Mouse (Mus musculus): ENCODE data around the gene Gnb1l. TPM values are rescaled to one million over a fixed set of nuclear protein-coding genes. Genes with fewer than 3 reads are reported as not detected.

Gene Gnb1l
- polyA plus RNA-seq (2012; rRNA removed) = 5.7 and 6.0 TPM in 2 replicates
- 7.7 and 9.0 TPM in 2 replicates for polyA plus RNA-seq (2014; fragmentation: Nextera tagmentation; extraction: Ambion mirVana)

- H3K27me3 ChIP-seq (ENCODE audit: control insufficient read depth, insufficient read depth, low read length) = no peaks in the 10 kb centered on the region
- peak within 1 kb of the TSS; percentile 68 to 78 for H3K4me3 ChIP-seq (ENCODE audit: insufficient read depth in 1 of 2, low read depth in 2 of 2, low read length in 2 of 2)
- no peak for TF ChIP-seq EP300 (IDR thresholded peaks at IDR 0.05; ENCODE audit: low read depth)
- no peak for TF ChIP-seq CTCF (IDR thresholded peaks at IDR 0.05; ENCODE audit: low read depth)
- peak; percentile 85 to 88 (median 86) for DNase-seq (ENCODE audit: low read depth in 3 of 3, low spot score in 3 of 3)
- H3K4me1 ChIP-seq (replicated peaks; ENCODE audit: control insufficient read depth in 2 of 2, insufficient read depth in 2 of 2, low read length in 1 of 2) = peaks cover 9 to 14% of the 10 kb centered on the region in 2 experiments
- peak within 1 kb of the TSS; percentile 86 for H3K9ac ChIP-seq (replicated peaks)
- H3K36me3 ChIP-seq (replicated peaks; ENCODE audit: control insufficient read depth, insufficient read depth, low read depth) = peaks cover 4% of the 10 kb centered on the region
- H3K9me3 ChIP-seq (ENCODE audit: control insufficient read depth, low read length) = no peaks in the 10 kb centered on the region
- WGBS (ENCODE audit: insufficient replicate concordance) = under 1% methylated on average over 43 of the region's 51 CpGs
- peak within 1 kb of the TSS; percentile 75 for H3K27ac ChIP-seq
- H3K4me2 ChIP-seq (ENCODE audit: low read depth) = peak within 1 kb of the TSS; percentile 93
- peak; percentile 98 for ATAC-seq (ENCODE audit: insufficient read depth)
Observed at GRCm38 (mm10) chr16:18498558-18498990, at the start of gene Gnb1l, which contains the start of gene Rtl10. Gene Gnb1l, plus strand, starts transcription at chr16:18498713. Gene Rtl10, plus strand, starts transcription at chr16:18498901.

GRCm38 (mm10) chr16:18449005-18449404 is 49.5 kb upstream of the Gnb1l start:
- H3K9ac ChIP-seq (replicated peaks) = no peak overlapping the region
- H3K9me3 ChIP-seq (ENCODE audit: control insufficient read depth, low read length) = no peaks in the 10 kb centered on the region
- H3K27ac ChIP-seq = no peak overlapping the region
- H3K27me3 ChIP-seq (ENCODE audit: control insufficient read depth, insufficient read depth, low read length) = no peaks in the 10 kb centered on the region
- 83% methylated on average over 4 of the region's 4 CpGs for WGBS (ENCODE audit: insufficient replicate concordance)
- peaks cover 79% of the 10 kb centered on the region for H3K36me3 ChIP-seq (replicated peaks; ENCODE audit: control insufficient read depth, insufficient read depth, low read depth)
- H3K4me1 ChIP-seq (replicated peaks; ENCODE audit: control insufficient read depth in 2 of 2, insufficient read depth in 2 of 2, low read length in 1 of 2) = no peaks in the 10 kb centered on the region
- no peak overlapping the region for H3K4me2 ChIP-seq (ENCODE audit: low read depth)
- TF ChIP-seq EP300 (IDR thresholded peaks at IDR 0.05; ENCODE audit: low read depth) (no peak), CTCF (IDR thresholded peaks at IDR 0.05; ENCODE audit: low read depth) (no peak)
- H3K4me3 ChIP-seq (ENCODE audit: insufficient read depth in 1 of 2, low read depth in 2 of 2, low read length in 2 of 2) = no peak overlapping the region
- DNase-seq (ENCODE audit: low read depth in 3 of 3, low spot score in 3 of 3) (no peak), ATAC-seq (ENCODE audit: insufficient read depth) (no peak)

- H3K36me3 ChIP-seq (replicated peaks; ENCODE audit: control insufficient read depth, insufficient read depth, low read depth) = peaks cover 80% of the 10 kb centered on the region
- no peaks in the 10 kb centered on the region for H3K9me3 ChIP-seq (ENCODE audit: control insufficient read depth, low read length)
- TF ChIP-seq EP300 (IDR thresholded peaks at IDR 0.05; ENCODE audit: low read depth) (no peak), CTCF (IDR thresholded peaks at IDR 0.05; ENCODE audit: low read depth) (no peak)
- H3K27ac ChIP-seq = no peak overlapping the region
- no peak overlapping the region for H3K4me3 ChIP-seq (ENCODE audit: insufficient read depth in 1 of 2, low read depth in 2 of 2, low read length in 2 of 2)
- DNase-seq (ENCODE audit: low read depth in 3 of 3, low spot score in 3 of 3) = no peak
- no peak for ATAC-seq (ENCODE audit: insufficient read depth)
- no peaks in the 10 kb centered on the region for H3K27me3 ChIP-seq (ENCODE audit: control insufficient read depth, insufficient read depth, low read length)
- no peaks in the 10 kb centered on the region for H3K4me1 ChIP-seq (replicated peaks; ENCODE audit: control insufficient read depth in 2 of 2, insufficient read depth in 2 of 2, low read length in 1 of 2)
- no peak overlapping the region for H3K4me2 ChIP-seq (ENCODE audit: low read depth)
- WGBS (ENCODE audit: insufficient replicate concordance) = 90% methylated on average over 9 of the region's 9 CpGs
- H3K9ac ChIP-seq (replicated peaks) = no peak overlapping the region
Observed at GRCm38 (mm10) chr16:18451486-18452181, 46.9 kb upstream of the Gnb1l start.

GRCm38 (mm10) chr16:18452361-18452862 is 46.1 kb upstream of the Gnb1l start:
- no peaks in the 10 kb centered on the region for H3K4me1 ChIP-seq (replicated peaks; ENCODE audit: control insufficient read depth in 2 of 2, insufficient read depth in 2 of 2, low read length in 1 of 2)
- H3K4me3 ChIP-seq (ENCODE audit: insufficient read depth in 1 of 2, low read depth in 2 of 2, low read length in 2 of 2) = no peak overlapping the region
- no peaks in the 10 kb centered on the region for H3K9me3 ChIP-seq (ENCODE audit: control insufficient read depth, low read length)
- no peak overlapping the region for H3K4me2 ChIP-seq (ENCODE audit: low read depth)
- H3K9ac ChIP-seq (replicated peaks) = no peak overlapping the region
- peaks cover 80% of the 10 kb centered on the region for H3K36me3 ChIP-seq (replicated peaks; ENCODE audit: control insufficient read depth, insufficient read depth, low read depth)
- TF ChIP-seq EP300 (IDR thresholded peaks at IDR 0.05; ENCODE audit: low read depth) (no peak), CTCF (IDR thresholded peaks at IDR 0.05; ENCODE audit: low read depth) (no peak)
- 85% methylated on average over 8 of the region's 8 CpGs for WGBS (ENCODE audit: insufficient replicate concordance)
- no peak overlapping the region for H3K27ac ChIP-seq
- H3K27me3 ChIP-seq (ENCODE audit: control insufficient read depth, insufficient read depth, low read length) = no peaks in the 10 kb centered on the region
- no peak for DNase-seq (ENCODE audit: low read depth in 3 of 3, low spot score in 3 of 3)
- no peak for ATAC-seq (ENCODE audit: insufficient read depth)

GRCm38 (mm10) chr16:18453846-18454245 is 44.7 kb upstream of the Gnb1l start:
- peaks cover 80% of the 10 kb centered on the region for H3K36me3 ChIP-seq (replicated peaks; ENCODE audit: control insufficient read depth, insufficient read depth, low read depth)
- TF ChIP-seq EP300 (IDR thresholded peaks at IDR 0.05; ENCODE audit: low read depth) = no peak
- no peak for TF ChIP-seq CTCF (IDR thresholded peaks at IDR 0.05; ENCODE audit: low read depth)
- H3K4me3 ChIP-seq (ENCODE audit: insufficient read depth in 1 of 2, low read depth in 2 of 2, low read length in 2 of 2) = no peak overlapping the region
- DNase-seq (ENCODE audit: low read depth in 3 of 3, low spot score in 3 of 3) = no peak
- H3K27me3 ChIP-seq (ENCODE audit: control insufficient read depth, insufficient read depth, low read length) = no peaks in the 10 kb centered on the region
- no peak overlapping the region for H3K27ac ChIP-seq
- ATAC-seq (ENCODE audit: insufficient read depth) = no peak
- no peak overlapping the region for H3K9ac ChIP-seq (replicated peaks)
- H3K9me3 ChIP-seq (ENCODE audit: control insufficient read depth, low read length) = no peaks in the 10 kb centered on the region
- no peak overlapping the region for H3K4me2 ChIP-seq (ENCODE audit: low read depth)
- WGBS (ENCODE audit: insufficient replicate concordance) = 77% methylated on average over 5 of the region's 5 CpGs
- H3K4me1 ChIP-seq (replicated peaks; ENCODE audit: control insufficient read depth in 2 of 2, insufficient read depth in 2 of 2, low read length in 1 of 2) = peaks cover 0 to 4% of the 10 kb centered on the region in 2 experiments; a peak in 3 of 4 replicates

Measured in liver, embryonic 14.5 days (tissue).